Mouse (Mus musculus) natural killer cell, adult 2 months (primary cell): ENCODE results near the gene Psma7.
A peak's percentile ranks its signal among the peaks of the same experiment; 100 is the strongest.

Experiments
- DNase-seq, 2 experiments: peaks; one replicate each; pipeline ENCODE4 v3.0.0; 2022; ENCODE audit warnings: low spot score in 2 of 2

Psma7 gene

GRCm38 (mm10) chr2:180045283-180045682, 3.0 kb upstream of the Psma7 start:
- peak; percentile 52 to 58 for DNase-seq

DNA sequence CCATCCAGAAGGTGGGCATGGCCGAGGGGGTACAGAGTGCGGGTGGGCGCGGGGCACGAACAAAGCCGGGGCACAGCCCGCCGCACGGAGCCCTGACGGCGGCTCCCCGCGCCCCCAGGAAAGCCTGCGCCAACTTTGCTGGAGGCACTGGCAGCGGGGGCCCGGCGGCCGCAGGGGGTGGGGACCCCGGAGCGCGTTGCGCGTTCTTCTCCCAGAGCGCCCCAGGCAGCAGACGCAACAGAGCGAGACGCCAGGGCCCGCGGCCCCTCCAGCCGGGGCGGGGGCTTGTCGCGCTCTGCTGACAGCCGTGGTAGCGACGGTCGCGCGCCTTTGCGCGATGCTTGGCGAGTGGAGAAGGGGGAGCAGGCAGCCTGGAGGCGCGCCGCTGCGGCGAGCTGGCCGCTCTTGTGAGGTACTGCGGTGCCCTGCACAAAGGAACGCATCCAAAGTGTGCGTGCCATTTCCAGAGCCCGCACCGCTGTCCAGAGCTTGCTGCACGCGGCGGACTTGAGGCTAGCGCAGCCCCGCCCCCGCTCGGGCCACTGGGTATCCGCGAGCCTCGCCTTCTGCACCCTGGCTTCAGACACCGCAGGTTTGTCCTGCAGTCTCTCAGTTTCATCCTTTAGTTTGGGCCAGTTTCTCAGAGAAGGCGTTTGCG, 754 bp upstream of the Psma7 start:
- peak; percentile 18 to 44 for DNase-seq

- DNase-seq = peak in 1 of 2 experiments; percentile 13
Measured at GRCm38 (mm10) chr2:180041577-180042255, 517 bp downstream of the Psma7 start.

DNA sequence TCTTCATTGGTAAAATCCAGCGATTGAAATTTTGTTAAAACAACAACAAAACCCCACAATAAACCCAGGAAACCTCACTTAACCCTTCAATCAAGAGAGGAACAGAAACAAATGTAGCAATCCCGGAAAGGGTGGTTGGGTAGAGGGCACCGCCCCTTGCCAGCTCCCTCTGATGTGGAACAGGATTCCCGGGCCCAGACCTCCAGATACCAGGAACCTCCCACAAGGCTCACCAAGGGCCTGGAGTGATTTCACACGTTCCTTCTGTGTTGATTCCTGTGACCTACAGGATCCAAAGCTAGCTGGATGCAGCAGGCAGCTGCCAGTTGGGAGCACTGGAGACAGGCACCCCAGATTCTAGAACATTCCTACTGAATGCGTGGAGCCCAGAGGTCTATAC, 1.8 kb downstream of the Psma7 start:
- DNase-seq = no peak

GRCm38 (mm10) chr2:180034753-180035152, 7.5 kb downstream of the Psma7 start:
- DNase-seq = no peak

GRCm38 (mm10) chr2:180033956-180034355, 8.3 kb downstream of the Psma7 start:
- no peak for DNase-seq

GRCm38 (mm10) chr2:180032925-180033324, 9.3 kb downstream of the Psma7 start:
- DNase-seq = no peak

- no peak for DNase-seq
Measured at GRCm38 (mm10) chr2:180031270-180031669, 11.0 kb downstream of the Psma7 start.

GRCm38 (mm10) chr2:180027768-180028167, 14.5 kb downstream of the Psma7 start:
- DNase-seq = no peak

GRCm38 (mm10) chr2:180025861-180026200, 16.4 kb downstream of the Psma7 start:
- DNase-seq = no peak

DNA sequence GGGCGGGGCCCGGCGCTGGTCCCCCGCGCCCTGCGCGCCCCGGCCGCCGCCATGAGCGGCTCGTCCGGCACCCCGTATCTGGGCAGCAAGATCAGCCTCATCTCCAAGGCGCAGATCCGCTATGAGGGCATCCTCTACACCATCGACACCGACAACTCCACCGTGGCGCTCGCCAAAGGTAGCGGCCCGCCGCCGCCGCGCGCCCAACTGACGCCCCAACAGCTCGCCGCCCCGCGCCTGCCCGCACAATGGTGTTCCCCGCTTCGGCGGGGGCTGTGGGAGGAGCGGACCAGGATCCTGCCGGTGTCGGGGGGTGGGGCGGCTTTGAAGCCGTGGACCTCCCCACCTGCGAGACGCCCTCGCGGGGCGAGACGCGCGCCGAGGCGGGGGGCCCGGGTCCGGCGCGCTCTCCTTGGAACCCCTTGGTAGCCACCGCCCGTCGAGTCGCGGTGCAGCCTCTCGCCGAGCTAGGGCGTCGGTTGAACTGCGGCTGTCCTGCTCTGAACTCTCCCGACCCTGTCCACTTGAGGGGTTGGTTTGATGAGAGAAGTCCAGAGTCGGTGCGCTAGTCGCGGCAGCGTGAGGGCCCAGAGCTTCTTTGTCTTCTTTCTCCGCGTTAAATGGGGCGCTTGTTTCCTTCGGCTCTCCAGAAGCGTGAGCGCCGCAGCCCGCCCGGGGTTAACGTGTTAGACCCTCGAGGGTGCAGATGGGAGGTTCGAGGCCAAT, 16.9 kb downstream of the Psma7 start:
- DNase-seq = peak in 1 of 2 experiments; percentile 18

DNA sequence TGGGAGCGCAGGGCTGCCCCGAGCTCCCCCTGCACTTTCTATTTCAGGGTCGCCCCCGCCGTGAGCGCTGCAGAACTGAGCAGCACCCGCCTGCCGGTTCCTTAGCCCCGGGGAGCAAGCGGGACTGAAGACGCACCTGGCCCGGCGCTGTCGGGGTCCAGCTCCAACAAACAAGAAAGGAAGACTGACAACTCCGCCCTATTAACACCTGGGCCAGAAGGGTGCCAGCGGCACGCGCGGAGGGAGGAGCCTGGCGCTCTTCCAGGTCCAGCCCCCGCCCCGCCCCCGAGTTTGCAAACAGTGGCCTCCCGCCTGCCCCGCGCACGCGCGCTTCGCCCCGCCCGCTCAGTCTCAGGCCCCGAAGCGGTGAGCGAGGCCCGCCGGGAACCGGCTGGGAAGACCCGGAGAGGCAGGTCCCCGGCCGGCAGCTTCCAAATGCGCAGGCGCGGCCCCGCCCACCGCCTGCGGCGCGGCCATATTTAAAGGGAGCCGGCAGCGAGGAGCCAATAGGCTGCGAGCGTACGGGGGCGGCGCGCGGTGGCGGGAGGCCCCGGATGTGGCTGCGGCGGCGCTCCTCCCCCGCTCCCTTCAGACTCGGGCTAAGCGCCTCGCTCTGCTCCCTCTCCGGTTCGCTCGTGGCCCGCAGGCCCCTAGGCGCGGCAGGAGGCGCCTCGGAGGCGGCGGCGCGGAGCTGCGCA, 17.7 kb downstream of the Psma7 start, which contains the start of gene Lsm14b:
Gene Lsm14b (plus strand): TSS at position 587 of the 698 bp plus-strand sequence.
- peak; percentile 97 to 99 for DNase-seq

DNA sequence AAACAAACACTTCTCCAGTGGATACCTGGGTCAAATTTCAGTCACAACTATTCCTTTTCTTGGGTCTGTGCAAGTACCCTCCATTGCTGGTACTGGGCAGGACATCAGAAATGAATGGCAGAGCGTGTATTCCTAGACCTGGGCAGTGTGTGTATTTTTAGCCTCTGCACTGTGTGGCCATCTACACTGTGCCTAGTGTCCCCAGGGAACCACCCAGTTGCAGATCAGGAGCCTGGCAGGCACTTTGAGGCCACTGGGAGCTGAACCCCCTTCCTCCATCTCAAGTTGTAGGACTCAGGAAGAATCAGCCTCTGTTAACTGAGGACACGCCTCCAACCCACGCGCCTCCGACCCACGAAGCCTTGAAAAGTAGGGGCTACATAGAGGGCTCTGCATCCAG, 19.5 kb downstream of the Psma7 start:
- no peak for DNase-seq

DNA sequence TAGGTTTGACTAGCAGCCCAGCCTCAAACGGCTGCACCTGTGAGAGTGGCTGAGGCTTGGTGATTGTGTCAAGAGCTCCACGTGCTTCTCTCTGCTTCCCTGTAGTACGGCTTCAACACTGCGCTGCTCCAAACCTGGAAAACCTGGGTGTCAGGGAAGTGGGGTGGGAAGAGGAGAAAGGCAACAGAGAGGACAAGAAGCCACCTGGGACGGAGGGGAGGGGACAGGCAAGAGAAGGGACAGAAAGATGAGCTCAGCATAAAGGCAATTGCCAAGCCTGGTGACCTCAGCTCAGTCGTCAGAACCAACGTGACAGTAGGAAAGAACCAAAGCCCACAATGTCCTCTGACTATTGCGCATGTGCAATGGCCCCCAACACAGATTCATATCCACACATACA, 21.3 kb downstream of the Psma7 start:
- no peak for DNase-seq

DNA sequence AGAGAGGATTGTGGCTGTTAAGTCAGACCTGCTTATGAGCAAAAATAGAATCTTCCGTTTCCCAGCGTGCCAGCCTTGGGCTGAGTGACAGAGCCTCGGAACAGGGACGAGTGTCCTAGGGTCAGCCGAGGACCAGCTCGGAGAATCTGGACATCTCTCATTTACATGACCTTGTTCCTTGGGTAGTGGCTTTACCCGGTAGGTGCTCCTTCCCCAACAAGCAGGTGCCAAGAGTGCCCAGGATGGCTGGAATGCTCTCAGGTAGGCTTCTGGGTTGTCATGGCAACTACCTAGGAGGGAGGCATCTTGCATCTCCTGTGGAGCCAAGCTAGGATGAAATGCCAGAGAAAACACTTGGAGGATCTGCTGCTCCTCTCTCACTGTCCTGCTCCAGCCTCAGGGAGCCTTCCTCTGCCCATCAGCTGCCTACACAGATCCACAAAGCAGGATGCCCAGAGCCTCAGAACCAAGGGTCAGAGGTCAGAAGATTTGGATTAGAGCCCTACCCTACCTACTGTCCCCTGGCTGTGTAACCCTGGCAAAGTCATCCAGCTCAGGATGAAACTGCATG, 22.1 kb downstream of the Psma7 start:
- no peak for DNase-seq

GRCm38 (mm10) chr2:180018573-180018972, 23.7 kb downstream of the Psma7 start:
- no peak for DNase-seq

DNA sequence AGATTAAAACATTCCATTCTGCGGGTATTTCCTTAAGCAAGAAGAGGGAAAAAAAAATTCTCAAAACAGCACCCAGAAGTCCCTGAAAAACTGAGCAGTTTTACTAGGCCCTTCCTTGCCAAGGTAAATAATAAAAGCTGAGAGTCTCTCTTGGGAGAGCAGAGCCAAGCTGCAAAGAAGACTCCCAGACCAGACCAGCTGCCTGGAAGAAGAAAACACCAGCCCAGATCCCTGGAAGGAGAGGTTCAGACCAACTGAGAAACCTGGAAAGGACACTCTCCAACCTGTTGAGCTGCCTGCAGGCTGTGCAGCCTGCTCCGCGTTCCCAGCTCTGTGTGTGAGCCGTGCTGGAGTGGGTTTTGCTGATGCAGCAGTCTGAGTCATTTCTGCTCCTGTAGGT, 24.6 kb downstream of the Psma7 start:
- no peak for DNase-seq

- no peak for DNase-seq
Measured at GRCm38 (mm10) chr2:180013686-180014085, 28.5 kb downstream of the Psma7 start.

GRCm38 (mm10) chr2:180011370-180011769, 30.9 kb downstream of the Psma7 start:
- DNase-seq = no peak

DNA sequence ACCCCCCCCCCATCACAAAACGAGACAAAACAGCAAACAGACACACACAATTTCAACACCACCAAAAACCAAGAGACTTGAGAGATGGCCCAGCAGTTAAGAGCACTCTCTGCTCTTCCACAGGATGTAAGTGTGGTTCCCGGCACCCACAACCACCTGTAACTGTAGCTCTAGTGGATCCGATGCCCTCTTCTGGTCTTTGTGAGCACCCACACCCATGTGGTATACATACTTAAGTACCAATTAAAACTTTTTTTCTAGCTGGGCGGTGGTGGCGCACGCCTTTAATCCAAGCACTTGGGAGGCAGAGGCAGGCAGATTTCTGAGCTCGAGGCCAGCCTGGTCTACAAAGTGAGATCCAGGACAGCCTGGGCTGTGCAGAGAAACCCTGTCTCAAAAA, 31.5 kb downstream of the Psma7 start:
- no peak for DNase-seq

GRCm38 (mm10) chr2:180006352-180007017, 35.7 kb downstream of the Psma7 start:
- DNase-seq = no peak
